Mouse (Mus musculus) megakaryocyte, embryonic 14.5 days (primary cell): ENCODE data around the gene Mttp. TPM values are rescaled to one million over a fixed set of nuclear protein-coding genes. Genes with fewer than 3 reads are reported as not detected.

Experiments used
- H3K27me3 ChIP-seq: replicated peaks from 2 replicates; pipeline ENCODE3; 2012; ENCODE audit warnings: inconsistent platforms
- H3K36me3 ChIP-seq: replicated peaks from 2 replicates; pipeline ENCODE3; 2012; ENCODE audit warnings: low read length, inconsistent platforms, mixed read lengths
- H3K4me1 ChIP-seq: 2 replicates; pipeline ENCODE4 v1.6.1; 2012; ENCODE audit warnings: inconsistent platforms
- H3K4me3 ChIP-seq: replicated peaks from 2 replicates; pipeline ENCODE3; 2012; ENCODE audit warnings: moderate library complexity, mild to moderate bottlenecking, inconsistent platforms
- H3K9me3 ChIP-seq: 2 replicates; pipeline ENCODE4 v1.6.1; 2012; ENCODE audit warnings: inconsistent platforms
- FLI1 ChIP-seq: IDR thresholded peaks from 2 replicates; pipeline ENCODE4 v1.6.1; 2012; ENCODE audit warnings: low read length, inconsistent platforms, mixed read lengths
- GATA1 ChIP-seq: IDR thresholded peaks from 3 replicates; pipeline ENCODE4 v1.6.1; 2012; ENCODE audit warnings: mixed read lengths, low read length, inconsistent platforms, borderline replicate concordance
- polyA plus RNA-seq: library from polyadenylated mRNA; stranded (reverse); fragments of >175 nt; gene quantifications from 2 replicates; pipeline ENCODE4 v1.2.3, GENCODE M21; 2012; ENCODE audit warnings: low replicate concordance; ENCODE audit not compliant: insufficient read depth

Gene Mttp
- polyA plus RNA-seq, 1 experiment: 0.41 TPM

- TF ChIP-seq GATA1: no peak
- TF ChIP-seq FLI1: no peak
These were observed 82.1 kb downstream of the Mttp start for GRCm38 (mm10) chr3:138062673-138063072.

GRCm38 (mm10) chr3:138061205-138061911 is 83.4 kb downstream of the Mttp start:
- H3K4me3 ChIP-seq: peak overlapping the region; percentile 31
- H3K9me3 ChIP-seq: no peaks in the 10 kb centered on the region; the same call in 1 of the 2 replicates
- H3K36me3 ChIP-seq: no peaks in the 10 kb centered on the region
- TF ChIP-seq FLI1: no peak
- no peak for TF ChIP-seq GATA1
- peaks cover 21% of the 10 kb centered on the region for H3K27me3 ChIP-seq
- H3K4me1 ChIP-seq: peaks cover 44% of the 10 kb centered on the region

More at GRCm38 (mm10) chr3:138062673-138063072, 82.1 kb downstream of the Mttp start:
- peaks cover 31% of the 10 kb centered on the region for H3K27me3 ChIP-seq
- no peaks in the 10 kb centered on the region for H3K36me3 ChIP-seq
- peaks cover 44% of the 10 kb centered on the region for H3K4me1 ChIP-seq
- H3K4me3 ChIP-seq: no peak overlapping the region
- H3K9me3 ChIP-seq: peaks cover 5% of the 10 kb centered on the region

- Histone ChIP-seq H3K36me3 (no peaks in the 10 kb centered on the region), H3K4me1 (peaks cover 45% of the 10 kb centered on the region), H3K9me3 (no peaks in the 10 kb centered on the region), H3K27me3 (peaks cover 12% of the 10 kb centered on the region), H3K4me3 (peak overlapping the region; percentile 79)
- TF ChIP-seq GATA1 (no peak), FLI1 (no peak)
These were observed 84.3 kb downstream of the Mttp start for GRCm38 (mm10) chr3:138060429-138060828.

- H3K9me3 ChIP-seq: no peaks in the 10 kb centered on the region
- peaks cover 3% of the 10 kb centered on the region for H3K27me3 ChIP-seq
These were observed 86.5 kb downstream of the Mttp start for GRCm38 (mm10) chr3:138058226-138058625.

GRCm38 (mm10) chr3:138056976-138057375 is 87.8 kb downstream of the Mttp start:
- no peak for TF ChIP-seq GATA1
- no peak for TF ChIP-seq FLI1
- no peak overlapping the region for H3K4me3 ChIP-seq
- H3K4me1 ChIP-seq: peaks cover 45% of the 10 kb centered on the region
- no peaks in the 10 kb centered on the region for H3K9me3 ChIP-seq
- H3K27me3 ChIP-seq: peaks cover 5% of the 10 kb centered on the region
- no peaks in the 10 kb centered on the region for H3K36me3 ChIP-seq

More at GRCm38 (mm10) chr3:138058226-138058625, 86.5 kb downstream of the Mttp start:
- Histone ChIP-seq H3K4me3 (no peak overlapping the region), H3K36me3 (no peaks in the 10 kb centered on the region), H3K4me1 (peaks cover 51% of the 10 kb centered on the region)
- no peak for TF ChIP-seq GATA1
- no peak for TF ChIP-seq FLI1

GRCm38 (mm10) chr3:138053969-138054368 is 90.8 kb downstream of the Mttp start:
- H3K4me3 ChIP-seq: no peak overlapping the region
- no peak for TF ChIP-seq FLI1
- no peak for TF ChIP-seq GATA1
- H3K4me1 ChIP-seq: peaks cover 18% of the 10 kb centered on the region
- peaks cover 9% of the 10 kb centered on the region for H3K27me3 ChIP-seq
- H3K36me3 ChIP-seq: no peaks in the 10 kb centered on the region
- no peaks in the 10 kb centered on the region for H3K9me3 ChIP-seq

- Histone ChIP-seq H3K4me3 (no peak overlapping the region), H3K36me3 (no peaks in the 10 kb centered on the region), H3K27me3 (peaks cover 7% of the 10 kb centered on the region), H3K4me1 (peaks cover 18% of the 10 kb centered on the region), H3K9me3 (no peaks in the 10 kb centered on the region)
- no peak for TF ChIP-seq FLI1
- TF ChIP-seq GATA1: no peak
These were observed 93.3 kb downstream of the Mttp start for GRCm38 (mm10) chr3:138051431-138051830.

- peaks cover 7% of the 10 kb centered on the region for H3K27me3 ChIP-seq
- H3K36me3 ChIP-seq: no peaks in the 10 kb centered on the region
- H3K4me1 ChIP-seq: peaks cover 20% of the 10 kb centered on the region
- TF ChIP-seq GATA1 (no peak), FLI1 (no peak)
- H3K9me3 ChIP-seq: no peaks in the 10 kb centered on the region
- H3K4me3 ChIP-seq: no peak overlapping the region
These were observed 94.0 kb downstream of the Mttp start for GRCm38 (mm10) chr3:138050772-138051171.

- H3K4me1 ChIP-seq: peaks cover 21% of the 10 kb centered on the region
These were observed 95.2 kb downstream of the Mttp start for GRCm38 (mm10) chr3:138049555-138049954.

GRCm38 (mm10) chr3:138043316-138043715 is 101.5 kb downstream of the Mttp start:
- TF ChIP-seq FLI1: no peak
- TF ChIP-seq GATA1: no peak
- H3K36me3 ChIP-seq: no peaks in the 10 kb centered on the region
- H3K9me3 ChIP-seq: no peaks in the 10 kb centered on the region
- no peak overlapping the region for H3K4me3 ChIP-seq
- no peaks in the 10 kb centered on the region for H3K27me3 ChIP-seq
- H3K4me1 ChIP-seq: peaks cover 8% of the 10 kb centered on the region

More at GRCm38 (mm10) chr3:138049555-138049954, 95.2 kb downstream of the Mttp start:
- no peak overlapping the region for H3K4me3 ChIP-seq
- H3K27me3 ChIP-seq: peaks cover 7% of the 10 kb centered on the region
- H3K36me3 ChIP-seq: no peaks in the 10 kb centered on the region
- H3K9me3 ChIP-seq: no peaks in the 10 kb centered on the region
- TF ChIP-seq FLI1 (no peak), GATA1 (no peak)
